Mouse (Mus musculus): ENCODE results near the gene Phrf1.

The Phrf1 gene

DNA sequence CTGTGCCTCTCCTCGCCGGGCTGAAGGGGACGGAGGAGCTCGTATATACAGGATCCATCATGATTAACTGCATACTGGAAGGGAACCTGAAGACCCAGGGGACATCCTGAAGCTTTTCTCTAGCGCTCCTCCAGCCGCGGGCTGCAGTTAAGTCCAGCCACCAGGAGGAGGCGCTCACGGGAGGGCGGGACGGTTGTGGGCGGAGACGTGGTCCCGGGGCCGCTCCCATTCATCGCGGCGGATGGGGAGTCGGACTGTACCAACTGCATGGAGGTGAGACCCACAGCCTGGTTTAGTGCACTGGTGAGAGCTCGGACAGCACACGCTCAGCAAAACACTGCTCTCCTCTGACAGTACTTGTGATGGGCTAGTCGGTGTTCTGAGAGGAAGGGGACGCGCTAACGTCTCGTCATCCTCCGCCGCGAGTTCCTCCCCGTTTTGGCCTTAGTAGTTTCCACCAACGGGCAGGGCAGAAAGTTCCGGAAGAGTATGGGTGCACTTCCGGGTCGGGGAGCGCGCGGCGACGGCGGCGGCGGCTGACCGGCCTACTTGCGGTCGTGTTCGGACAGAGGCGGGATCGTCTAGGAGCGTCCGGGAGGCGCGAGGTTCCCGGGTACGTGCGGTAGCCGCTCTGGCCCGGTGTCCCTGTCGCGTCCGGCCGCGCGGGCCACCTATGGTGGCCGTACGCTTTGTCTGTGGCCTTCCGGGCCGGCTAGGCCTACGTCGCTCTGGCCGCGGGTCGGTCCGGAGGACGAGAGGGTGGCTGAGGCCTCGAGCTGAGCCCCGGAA lies at the start of gene Phrf1:
TSS of gene Phrf1 (plus strand) at position 506 of the 789 bp plus-strand sequence.
- peak; percentile 95 for DNase-seq (ENCODE audit: low spot score)

DNA sequence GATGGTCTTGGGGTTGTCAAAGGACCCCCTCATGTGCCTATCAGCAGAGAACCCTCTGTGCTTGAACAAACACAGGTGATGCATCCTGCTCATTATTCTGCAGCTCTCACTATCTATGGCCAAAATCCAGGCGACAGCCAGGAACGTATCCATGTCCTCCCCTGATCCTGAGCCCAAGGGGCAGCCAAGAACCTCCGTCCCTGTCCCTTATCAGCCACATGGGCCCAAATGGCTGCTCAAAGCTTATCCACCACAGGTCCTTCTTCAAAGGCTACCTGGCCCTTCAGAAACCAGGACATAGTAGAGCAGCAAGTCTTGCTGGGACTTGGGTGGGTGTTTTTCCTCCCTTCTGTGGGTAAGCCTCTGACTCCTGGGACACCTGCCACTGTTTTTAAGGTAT lies 40.4 kb upstream of the Phrf1 start:
- DNase-seq (ENCODE audit: low spot score), result no peak

DNA sequence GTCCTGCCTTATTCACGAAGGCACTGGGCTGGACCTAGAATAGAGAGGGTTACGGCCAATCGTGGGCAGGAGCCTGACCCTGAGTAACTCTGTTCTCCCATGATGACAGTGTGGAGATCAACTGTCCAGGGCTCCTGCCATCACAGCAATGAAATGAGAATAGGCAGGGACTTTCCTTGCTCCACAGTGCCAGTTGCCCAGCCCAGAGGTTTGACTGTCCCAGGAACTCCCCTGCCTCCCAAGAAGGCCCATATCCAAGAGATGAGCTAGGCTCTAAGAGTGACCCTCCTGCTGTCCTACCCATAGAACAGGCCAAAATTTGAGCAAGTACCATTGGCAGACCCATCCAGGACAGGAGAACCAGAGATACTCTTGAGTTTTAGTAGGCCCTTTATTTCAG lies 39.9 kb upstream of the Phrf1 start:
- no peak for DNase-seq (ENCODE audit: low spot score)

DNA sequence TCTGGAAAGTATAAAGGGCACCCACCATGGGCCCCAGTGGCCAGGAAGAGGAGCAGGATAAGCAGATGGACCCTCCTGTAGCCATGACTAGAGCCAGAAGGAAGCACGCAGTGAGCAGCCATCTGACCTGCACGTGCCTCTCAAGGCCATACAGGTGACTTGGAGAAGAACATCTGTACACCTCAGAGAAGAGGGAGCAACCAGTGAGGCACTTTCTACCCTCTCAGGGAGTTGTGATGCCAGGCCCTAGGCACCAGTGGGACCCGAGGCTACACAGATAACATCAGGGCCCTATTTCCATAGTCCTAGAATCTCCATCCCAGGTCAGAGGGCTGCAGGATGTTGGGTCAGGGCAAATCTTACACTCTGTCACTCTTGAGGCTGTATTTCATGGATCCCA lies 38.4 kb upstream of the Phrf1 start:
- no peak for DNase-seq (ENCODE audit: low spot score)

DNA sequence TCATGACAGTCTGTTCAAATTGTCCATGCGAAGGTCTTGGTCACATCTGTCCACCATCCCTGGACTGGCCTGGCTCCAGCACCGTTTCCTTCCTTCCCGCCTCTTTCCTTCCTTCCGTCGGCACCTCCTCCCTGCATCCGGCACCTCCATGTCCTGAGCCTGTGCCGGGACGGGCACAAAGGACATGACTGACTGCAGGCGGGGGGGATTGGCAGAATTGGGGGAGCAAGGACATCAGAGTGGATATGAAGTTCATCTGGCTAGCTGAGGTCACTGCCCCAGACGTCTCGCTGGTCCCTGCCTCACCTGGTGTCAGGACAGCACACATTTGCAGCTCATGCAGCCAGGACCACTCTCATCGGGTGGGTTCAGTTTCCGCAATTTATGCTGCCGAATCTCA lies 37.5 kb upstream of the Phrf1 start:
- no peak for DNase-seq (ENCODE audit: low spot score)

DNA sequence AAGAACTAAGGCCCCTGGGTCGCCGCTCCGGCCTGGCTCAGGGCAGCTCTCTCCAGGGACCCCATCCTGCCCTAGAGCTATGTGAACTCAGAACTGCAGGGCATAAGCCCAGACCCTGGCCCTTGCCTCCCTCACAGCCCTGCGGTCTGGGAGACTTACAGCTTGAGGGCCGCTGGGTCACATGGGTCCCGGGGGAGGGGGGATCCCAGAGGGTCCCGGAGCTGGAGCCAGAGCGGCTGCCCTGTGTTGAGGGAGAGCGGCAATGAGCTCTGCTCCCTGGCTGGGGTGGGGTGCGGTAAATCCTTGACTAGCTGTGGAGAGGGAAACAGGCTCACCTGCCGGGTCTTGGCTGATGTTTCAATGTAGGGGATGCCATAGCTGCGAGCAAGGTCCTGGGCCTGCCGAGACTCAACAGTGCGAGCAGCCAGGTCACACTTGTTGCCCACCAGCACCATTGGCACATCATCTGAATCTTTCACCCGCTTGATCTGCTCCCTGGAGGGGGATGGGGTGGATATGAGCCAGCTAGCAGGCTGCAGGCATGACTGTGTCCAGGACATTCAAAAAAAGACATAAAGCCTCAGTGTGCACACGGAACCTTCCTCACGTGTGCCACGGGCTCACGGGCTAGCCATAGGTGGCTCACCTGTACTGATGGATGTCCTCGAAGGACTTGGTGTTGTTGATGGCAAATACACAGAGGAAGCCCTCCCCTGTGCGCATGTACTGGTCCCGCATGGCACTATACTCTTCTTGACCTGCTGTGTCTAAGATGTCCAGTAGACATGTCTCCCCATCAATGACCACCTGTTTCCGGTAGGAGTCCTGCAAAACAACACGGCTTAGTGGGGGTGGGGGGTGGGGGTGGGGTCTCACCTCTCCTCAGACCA lies 36.5 kb upstream of the Phrf1 start:
- no peak for DNase-seq (ENCODE audit: low spot score)

DNA sequence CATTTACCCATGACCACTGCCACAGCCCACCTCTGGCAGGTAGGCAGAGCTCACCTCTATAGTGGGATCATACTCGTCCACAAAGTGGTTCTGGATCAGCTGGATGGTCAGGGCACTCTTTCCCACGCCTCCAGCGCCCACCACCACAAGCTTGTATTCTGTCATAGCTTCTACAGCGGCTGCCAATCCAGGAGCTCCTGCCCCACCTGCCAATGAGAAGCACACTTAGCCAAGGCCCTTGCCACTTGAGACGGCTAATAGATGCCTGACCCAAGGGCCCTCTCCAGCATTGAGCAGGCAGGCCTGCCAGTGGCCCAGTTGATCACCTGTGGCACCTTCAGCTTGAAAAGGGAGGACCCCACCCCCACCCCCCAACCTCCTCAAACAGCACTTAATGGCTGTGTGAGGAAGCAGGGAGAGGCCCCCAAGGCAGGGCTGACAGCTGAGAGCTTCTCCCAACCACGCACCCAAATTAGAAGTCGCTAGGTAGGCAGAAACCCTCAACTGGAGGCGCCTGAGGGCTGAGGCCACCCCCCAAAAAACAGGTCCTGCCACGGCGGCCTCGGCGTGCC lies 35.7 kb upstream of the Phrf1 start:
- no peak for DNase-seq (ENCODE audit: low spot score)

DNA sequence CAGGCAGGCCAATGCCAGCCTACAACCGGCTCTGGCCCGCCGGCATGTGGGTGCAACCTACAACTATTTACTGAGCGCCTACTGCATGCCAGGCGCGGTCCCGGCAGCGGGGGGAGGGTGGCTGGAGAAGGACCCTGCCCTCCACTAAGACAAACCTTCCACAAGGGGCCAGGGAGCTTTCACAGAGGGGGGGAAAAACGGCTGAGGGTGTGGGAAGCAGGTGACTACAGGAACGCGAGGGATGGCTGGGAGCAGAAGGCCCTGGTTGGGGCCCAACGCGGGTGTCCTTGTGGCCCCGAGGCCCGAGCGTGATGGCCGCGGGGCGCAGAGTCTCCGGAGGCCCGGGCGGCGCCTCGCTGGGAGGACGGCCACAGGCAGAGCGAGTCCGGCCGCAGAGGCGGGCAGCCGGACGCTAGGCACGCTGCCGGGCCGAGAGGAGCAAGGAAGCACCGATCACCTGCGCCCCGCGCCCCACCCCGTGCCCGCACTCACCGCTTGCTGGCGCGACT lies 35.2 kb upstream of the Phrf1 start:
- no peak for DNase-seq (ENCODE audit: low spot score)

DNA sequence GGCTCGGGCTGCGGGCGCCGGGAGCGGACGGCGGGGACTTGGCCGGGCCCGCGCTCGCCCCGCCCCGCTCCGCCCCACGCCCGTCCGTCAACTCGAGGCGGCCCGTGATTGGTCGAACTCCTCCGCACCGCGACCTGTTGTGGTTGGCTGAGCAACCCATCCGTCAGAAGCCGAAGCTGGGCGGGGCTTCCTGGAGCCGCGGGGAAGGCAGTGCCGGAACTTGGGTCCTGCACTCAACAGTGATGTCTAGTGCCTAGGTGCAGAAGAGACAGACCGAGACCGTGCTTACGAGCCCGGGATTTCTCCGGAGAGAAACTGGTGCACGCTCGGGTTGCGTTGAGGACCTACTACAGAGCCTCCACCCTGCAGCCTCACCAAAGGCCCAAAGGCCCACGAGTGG lies 34.6 kb upstream of the Phrf1 start, which contains the start of the genes Hras and Lrrc56:
TSS of gene Hras (minus strand) at position 58 of the 400 bp plus-strand sequence.
TSS of gene Lrrc56 (plus strand) at position 210 of the 400 bp plus-strand sequence.
- peak; percentile 99 for DNase-seq (ENCODE audit: low spot score)

DNA sequence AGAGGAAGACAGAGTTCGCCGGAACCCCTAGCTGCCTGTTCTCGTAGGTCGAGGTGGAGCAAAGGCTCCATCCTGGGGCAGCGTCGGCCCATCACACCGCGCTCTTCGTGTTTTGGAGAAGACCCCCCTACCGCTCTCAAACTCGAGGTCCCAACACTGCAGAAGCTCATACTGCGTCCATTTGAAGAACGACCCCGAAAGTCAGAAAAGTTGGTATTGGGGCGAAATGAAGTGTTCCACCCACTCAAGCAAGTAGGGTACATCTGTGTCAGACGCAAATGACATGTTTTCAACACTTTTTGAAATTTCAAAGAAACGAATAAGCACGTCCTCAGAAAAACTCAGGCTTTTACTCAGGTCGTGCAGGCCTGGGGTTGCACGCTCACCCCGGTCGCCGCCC lies 34.2 kb upstream of the Phrf1 start:
- DNase-seq (ENCODE audit: low spot score), result no peak

DNA sequence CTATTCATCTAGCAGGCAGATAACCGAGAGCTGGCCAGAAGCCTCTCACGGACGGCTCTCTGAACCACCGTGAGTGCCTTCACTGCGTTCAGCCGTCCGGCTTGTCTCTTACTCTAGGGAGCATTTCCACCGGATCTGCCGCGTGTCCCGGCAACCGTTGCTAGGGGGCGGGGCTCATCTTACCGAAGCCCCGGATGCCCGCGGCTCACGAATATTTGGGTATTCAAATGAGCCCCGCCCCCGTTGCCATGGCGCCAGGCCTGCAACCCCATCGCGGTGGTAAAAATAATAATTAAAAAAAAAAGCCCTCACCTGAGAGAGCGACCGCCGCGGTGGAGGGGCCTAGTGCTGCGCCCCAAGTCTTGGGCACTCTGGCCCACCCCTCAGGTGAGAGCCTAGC lies 33.8 kb upstream of the Phrf1 start:
- DNase-seq (ENCODE audit: low spot score), result peak; percentile 93

DNA sequence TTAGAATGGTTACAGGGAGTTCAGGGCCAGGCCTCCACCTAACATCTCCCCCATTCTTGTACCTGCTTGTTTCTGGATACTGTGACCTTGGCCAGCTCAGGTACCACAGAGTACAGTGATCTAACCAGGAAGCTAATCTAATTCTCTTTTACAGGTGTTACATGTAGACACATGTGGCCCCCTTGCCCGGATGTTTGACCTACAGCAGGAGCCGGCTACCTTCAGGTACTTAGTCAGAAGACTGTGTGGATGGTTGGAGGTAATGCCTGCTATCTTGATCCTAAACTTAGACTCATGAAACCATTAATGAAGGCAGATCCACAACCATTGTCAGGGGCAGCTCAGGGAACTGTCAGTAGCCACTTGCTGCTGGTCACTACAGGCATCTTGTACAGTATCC lies 32.8 kb upstream of the Phrf1 start:
- no peak for DNase-seq (ENCODE audit: low spot score)

DNA sequence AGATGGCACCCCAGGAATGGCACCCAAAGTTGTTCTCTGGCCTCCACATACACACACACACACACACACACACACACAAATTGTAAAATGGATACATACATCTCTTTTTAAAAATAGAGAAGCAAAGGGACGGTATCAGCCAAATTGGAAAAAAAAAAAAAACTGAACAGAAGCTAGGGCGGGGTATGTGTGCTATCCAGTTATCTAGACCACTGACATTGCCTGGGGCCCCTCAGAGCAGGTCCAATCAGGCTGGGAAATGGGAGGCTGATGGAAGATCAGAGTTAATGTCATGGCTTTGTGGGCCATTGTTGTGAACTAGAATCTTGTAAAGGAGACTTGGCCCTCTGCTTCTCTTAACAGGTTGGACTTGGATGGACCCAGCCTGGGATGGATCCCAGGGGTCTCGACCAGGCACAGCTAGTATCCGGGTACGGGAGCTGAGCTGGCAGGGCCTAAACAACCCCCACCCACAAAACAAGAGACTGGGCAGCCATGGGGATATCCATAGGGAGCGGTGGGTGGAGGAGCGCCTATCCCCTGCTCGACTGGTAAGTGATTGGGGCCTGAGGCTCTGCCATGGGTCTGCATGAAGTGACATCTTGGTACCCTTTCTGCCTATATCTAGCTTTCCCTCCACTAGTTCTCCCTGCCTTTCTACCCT lies 31.8 kb upstream of the Phrf1 start:
- DNase-seq (ENCODE audit: low spot score), result no peak

DNA sequence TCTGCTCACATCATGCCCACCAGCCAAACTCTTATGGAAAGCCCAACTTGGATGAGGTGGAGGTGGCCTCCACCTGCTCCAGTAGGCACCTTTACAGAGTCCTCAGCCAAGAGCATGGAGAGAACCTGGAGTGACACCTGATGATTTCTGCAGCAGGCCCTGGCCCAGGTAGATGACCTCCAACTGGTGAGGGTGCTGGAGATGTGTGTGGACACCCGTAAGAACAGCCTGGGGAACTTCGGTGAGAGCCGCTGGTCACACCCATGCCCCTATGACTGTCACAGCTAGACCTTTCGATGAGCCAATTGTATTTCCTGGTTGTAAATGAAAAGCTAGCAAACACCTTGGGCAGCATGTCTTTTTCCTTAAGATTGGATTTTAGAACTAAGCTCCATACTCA lies 30.5 kb upstream of the Phrf1 start:
- no peak for DNase-seq (ENCODE audit: low spot score)

DNA sequence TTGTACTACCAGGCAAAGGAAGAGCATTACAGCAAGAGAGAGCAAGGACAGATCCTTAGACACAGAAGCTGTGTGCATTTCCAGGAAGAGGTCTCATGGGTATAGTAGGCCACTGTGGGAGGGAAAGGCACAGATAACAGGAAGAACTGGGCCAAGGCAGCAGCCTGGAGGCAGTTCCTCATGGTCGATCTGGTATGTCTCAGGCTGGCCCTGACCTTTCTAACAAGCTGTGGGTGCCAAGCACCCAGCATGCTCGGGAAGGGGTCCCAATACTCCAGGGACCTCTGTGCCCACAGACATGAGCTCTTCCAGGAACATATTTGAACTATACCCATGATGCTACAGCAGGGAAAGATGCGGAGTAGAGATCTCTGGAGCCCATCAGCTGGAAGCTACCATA lies 24.0 kb upstream of the Phrf1 start:
- no peak for DNase-seq (ENCODE audit: low spot score)

DNA sequence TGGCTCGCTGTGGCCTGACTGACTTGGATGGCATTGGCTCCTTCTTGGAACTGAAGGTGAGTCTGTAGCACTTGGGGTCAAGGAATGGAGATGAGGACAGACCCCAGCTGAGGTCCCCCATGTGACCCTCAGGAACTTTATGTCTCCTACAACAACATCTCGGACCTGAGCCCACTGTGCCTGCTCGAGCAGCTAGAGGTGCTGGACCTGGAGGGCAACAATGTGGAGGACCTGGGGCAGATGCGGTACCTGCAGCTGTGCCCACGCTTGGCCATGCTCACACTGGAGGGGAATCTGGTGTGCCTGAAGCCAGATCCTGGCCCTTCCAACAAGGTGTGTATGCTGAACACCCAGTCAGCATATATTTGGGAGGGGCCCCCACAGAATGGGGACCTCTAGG lies 23.1 kb upstream of the Phrf1 start:
- no peak for DNase-seq (ENCODE audit: low spot score)

DNA sequence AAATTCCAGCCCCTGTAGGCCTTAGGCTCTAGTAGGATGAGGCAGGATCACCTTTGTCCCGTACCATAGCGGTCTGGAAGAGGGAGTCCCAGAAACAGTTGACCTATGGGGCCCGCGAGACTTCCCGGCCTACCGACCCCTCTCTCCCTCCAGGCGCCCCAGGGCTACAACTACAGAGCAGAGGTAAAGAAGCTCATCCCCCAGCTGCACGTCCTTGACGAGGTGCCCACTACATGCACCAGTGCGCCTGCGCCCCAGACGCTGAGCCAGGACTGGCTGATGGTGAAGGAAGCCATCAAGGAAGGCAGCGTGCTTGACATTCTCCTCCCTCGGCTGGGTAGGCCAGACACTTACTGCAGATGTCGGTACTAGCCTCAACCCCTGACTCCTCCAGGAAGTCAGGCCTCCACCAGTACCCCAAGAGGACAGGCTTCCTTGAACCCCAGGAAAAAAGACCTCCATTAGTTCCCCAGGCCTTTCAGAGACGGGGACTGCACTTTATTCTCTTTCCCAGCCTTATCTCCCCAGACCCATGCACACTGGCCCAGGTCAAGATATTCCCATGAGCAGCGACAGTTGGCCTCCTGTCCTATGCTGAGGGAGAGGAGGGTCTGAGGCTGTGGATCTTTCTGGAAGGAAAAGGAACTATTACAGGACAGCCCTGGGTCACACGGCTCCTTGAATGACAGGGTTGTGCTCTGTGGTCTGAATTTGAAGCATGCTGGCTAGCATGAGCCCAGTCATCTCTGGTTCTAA lies 22.2 kb upstream of the Phrf1 start:
- no peak for DNase-seq (ENCODE audit: low spot score)

DNA sequence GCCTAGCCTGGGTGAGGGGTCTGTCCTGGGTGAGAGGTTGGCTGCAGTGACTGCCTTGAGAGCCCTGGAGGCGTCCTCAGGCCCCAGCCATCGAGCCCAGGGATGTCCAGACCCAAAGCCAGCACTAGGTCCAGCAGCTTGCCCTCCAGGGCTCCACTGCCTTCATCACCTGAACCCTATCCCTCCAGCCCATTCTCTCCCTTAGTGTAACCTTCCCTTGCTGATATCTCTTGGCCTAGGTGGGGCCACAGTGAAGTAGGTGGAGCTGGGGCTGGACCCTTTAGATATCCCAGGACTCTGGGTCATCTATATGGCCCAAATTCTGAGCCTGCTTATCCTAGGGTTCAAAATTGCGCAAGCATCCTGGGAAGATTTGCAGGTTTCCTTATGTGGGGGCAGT lies 19.1 kb upstream of the Phrf1 start:
- no peak for DNase-seq (ENCODE audit: low spot score)

DNA sequence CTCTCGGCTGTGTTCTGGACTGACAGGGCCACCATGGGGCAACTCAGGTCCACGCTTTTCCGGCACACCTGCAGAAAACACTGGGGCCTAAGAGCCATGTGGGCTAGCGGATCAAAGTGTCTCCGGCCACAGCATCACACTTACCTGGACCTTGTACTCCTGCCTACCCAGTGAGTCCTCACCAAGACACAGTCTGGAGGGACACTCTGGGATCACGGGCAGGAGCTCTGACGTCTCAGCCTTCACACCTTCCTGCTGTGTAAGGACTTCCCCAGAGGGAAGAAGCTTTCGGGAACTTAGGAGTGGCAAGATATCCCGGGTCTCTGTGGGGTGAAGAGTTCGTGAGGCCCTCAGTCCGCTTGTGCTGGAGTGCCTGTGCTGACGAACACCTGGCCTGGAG lies 18.4 kb upstream of the Phrf1 start:
- DNase-seq (ENCODE audit: low spot score), result no peak

DNA sequence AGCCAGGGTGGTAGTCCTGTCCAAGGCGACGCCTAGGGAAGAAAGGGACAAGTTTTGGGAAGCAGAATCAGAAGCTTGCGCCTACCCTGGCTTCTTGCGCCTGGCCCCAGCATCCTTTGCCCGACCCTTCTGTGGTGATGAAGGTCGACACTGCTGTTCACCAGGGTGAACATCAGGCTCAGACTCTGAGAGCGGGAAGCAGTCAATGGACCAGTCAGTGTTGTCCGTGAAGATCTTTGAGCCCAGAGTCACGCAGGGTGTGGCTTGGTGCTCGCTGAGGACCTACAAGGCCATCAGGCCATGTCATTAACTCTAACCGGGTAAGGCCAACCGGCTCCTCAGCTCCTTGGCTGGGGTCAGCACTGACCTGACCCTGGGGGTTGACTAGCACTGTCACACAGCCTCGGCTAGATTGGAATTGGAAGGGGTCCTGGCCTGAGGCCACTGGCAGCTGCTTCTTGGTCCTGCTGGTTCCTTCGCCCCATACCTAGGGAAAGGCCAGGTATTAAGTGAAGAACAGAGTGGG lies 17.9 kb upstream of the Phrf1 start:
- DNase-seq (ENCODE audit: low spot score), result no peak

DNA sequence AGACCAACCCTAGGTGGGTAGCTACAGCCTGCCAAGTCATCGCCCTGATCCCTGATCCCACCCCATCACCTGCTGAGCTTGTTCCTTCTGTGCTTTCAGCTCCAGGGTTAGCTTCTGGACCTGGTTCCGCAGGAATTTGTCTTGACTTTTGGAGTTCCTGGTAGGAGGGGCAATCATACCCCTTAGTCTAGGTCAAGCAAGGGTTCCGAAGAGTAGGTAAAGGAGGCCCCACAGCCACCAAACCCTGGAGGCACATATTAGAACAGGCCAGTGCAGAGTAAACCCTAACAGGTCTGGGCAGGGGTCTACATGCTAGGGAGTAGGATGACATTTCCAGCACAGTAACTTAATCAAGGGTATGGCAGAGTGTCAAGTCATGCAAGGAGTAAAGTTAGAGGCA lies 15.5 kb upstream of the Phrf1 start:
- DNase-seq (ENCODE audit: low spot score), result no peak
